Mouse (Mus musculus) heart, adult 10 weeks (tissue): ENCODE results near the gene Wnt10b. TPM values are rescaled to one million over a fixed set of nuclear protein-coding genes. Genes with fewer than 3 reads are reported as not detected.

Experiments
- polyA plus RNA-seq: library from polyadenylated mRNA; stranded (reverse); fragments of 350-450 nt; fragmentation: Illumina TruSeq; extraction: RNeasy Lipid Tissue Mini Kit (QIAGEN cat#74804); gene quantifications from one replicate; pipeline ENCODE4 v1.2.3, GENCODE M21; 2014; ENCODE audit warnings: low read depth, low replicate concordance

The Wnt10b gene
- 0.26 TPM for polyA plus RNA-seq

DNA sequence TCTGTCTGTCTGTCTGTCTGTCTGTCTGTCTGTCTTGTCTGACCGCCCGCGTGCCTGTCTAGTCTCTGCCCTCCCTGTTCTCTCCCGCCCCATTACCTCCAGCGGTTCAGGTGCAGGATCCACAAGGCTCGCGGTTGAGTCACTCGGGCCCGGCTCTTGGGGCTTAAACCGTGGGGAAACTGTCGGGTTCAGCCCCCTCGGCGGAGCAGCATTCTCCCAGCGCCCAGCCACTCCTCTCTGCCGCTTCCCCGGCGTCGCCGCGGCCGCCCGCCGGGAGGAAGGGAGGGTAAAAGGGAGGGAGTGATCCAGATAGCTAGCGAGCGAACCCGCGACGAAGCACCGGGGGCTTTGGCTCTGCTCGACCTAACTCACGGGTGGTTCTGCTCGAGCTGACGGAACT, at the start of gene Wnt10b:
Gene Wnt10b (minus strand): TSS at position 389 of the 400 bp plus-strand sequence.

GRCm38 (mm10) chr15:98809390-98809789, 31.4 kb upstream of the Wnt10b start, which contains the start of gene Ddn:
Gene Ddn, minus strand, starts transcription at chr15:98809490.

DNA sequence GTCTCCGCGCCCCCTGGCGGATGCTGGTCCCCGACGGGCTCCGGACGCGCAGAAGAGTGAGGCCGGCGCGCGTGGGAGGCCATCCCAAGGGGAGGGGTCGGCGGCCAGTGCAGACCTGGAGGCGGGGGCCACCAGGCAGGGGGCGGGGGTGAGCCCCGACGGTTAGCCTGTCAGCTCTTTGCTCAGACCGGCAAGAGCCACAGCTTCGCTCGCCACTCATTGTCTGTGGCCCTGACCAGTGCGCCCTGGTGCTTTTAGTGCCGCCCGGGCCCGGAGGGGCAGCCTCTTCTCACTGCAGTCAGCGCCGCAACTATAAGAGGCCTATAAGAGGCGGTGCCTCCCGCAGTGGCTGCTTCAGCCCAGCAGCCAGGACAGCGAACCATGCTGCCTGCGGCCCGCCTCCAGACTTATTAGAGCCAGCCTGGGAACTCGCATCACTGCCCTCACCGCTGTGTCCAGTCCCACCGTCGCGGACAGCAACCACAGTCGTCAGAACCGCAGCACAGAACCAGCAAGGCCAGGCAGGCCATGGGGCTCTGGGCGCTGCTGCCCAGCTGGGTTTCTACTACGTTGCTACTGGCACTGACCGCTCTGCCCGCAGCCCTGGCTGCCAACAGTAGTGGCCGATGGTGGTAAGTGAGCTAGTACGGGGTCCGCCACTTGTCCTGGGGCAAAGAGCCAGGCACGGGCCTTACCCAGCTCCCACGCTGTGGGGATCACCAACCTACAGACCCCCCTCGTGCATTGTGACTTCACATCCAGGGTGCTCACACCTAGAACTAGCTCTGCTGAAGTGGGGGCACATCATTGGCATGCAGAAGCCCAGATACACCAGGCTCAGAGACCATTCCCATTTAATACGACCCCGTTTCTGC, 11.9 kb upstream of the Wnt10b start, which contains the start of gene Wnt1:
Gene Wnt1 (plus strand): TSS at position 197 of the 875 bp plus-strand sequence.

GRCm38 (mm10) chr15:98762670-98763529, 15.1 kb downstream of the Wnt10b start, which contains the start of gene Arf3:
Gene Arf3, minus strand, starts transcription at chr15:98763214.

DNA sequence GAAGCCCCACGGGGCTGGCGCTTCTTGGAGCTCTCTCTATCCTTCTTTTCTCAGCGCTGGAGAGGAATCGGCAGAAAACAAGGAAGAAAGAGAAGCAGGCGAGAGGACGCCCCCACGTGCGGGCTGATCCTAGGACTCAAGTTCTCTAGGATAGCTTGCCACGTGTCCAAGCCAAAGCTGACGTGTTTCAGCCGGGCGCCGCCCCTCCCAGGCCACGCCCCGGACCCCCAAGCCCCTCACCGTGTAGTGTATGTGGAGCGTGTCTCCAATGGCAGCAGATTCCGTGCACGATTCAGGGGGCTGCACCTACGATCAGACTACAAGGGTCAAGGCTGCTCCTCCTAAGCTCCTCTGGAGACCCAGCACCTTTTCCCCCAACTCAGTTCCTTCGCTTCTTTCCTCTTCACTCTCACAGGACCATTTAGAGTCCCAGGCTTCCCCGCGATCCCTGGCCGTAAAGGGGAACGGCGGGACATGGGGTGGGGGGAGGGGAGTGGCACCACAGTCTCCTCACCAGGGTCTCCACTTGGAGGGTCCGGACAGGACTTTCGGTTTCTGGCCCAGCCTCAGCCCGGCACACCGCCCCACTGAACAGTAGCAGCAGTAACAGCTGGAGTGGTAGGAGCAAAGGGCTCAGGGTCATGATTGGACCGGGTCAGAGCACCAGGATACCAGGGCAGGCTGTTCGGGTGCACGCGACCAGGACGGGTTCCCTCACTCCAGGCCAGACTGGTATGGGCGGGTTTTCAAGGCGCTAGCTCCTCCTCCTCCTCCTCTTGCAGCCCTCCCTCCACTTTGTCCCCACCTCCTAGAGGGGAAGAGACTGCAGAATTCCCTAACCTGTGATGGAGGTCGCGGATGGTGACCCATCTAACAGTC, 50.3 kb downstream of the Wnt10b start, which contains the start of gene Fkbp11:
Gene Fkbp11 (minus strand): TSS at position 756 of the 879 bp plus-strand sequence.

Other genes starting within 250 kb of the Wnt10b start
- gene Kansl2, start 243.9 kb downstream of the Wnt10b start, polyA plus RNA-seq = 63.5 TPM
- 17.2 TPM for gene Ccnt1, start 207.2 kb downstream of the Wnt10b start, polyA plus RNA-seq
- not detected for gene 4930415O20Rik, start 207.1 kb downstream of the Wnt10b start, polyA plus RNA-seq
- gene Adcy6, start 168.1 kb downstream of the Wnt10b start, polyA plus RNA-seq = 171 TPM
- 4.8 TPM for gene Cacnb3, start 147.3 kb downstream of the Wnt10b start, polyA plus RNA-seq
- 46.9 TPM for gene Ddx23, start 115.3 kb downstream of the Wnt10b start, polyA plus RNA-seq
- gene Rnd1, start 100.7 kb downstream of the Wnt10b start, polyA plus RNA-seq = 2.2 TPM
- gene Ccdc65, start 69.9 kb downstream of the Wnt10b start, polyA plus RNA-seq = 1.0 TPM
- gene Fkbp11, start 50.0 kb downstream of the Wnt10b start, polyA plus RNA-seq = 4.5 TPM
- 16.7 TPM for gene Arf3, start 14.9 kb downstream of the Wnt10b start, polyA plus RNA-seq
- not detected for gene Wnt1, start 11.7 kb upstream of the Wnt10b start, polyA plus RNA-seq
- 0.24 TPM for gene Ddn, start 31.3 kb upstream of the Wnt10b start, polyA plus RNA-seq
- gene Prkag1, start 53.4 kb upstream of the Wnt10b start, polyA plus RNA-seq = 136 TPM
- gene Kmt2d, start 93.1 kb upstream of the Wnt10b start, polyA plus RNA-seq = 24.0 TPM
- 2.2 TPM for gene Rhebl1, start 116.4 kb upstream of the Wnt10b start, polyA plus RNA-seq
- 0.63 TPM for gene Dhh, start 120.4 kb upstream of the Wnt10b start, polyA plus RNA-seq
- gene Lmbr1l, start 140.1 kb upstream of the Wnt10b start, polyA plus RNA-seq = 13.2 TPM
- 260 TPM for gene Tuba1b, start 156.4 kb upstream of the Wnt10b start, polyA plus RNA-seq
- gene Gm49450, start 175.4 kb upstream of the Wnt10b start, polyA plus RNA-seq = not detected
- 126 TPM for gene Tuba1a, start 175.6 kb upstream of the Wnt10b start, polyA plus RNA-seq